Mouse (Mus musculus): ENCODE measurements at regions not wholly inside any gene's neighbourhood (a gene's known extent, or its start where the extent isn't known, plus 50 kb on each side); places are given as distances from the start of the nearest gene placed in this dataset.

GRCm38 (mm10) chr16:5455352-5455965 is 199.7 kb upstream of the Eef2kmt start:
- DNase-seq: no peak

GRCm38 (mm10) chr16:5454243-5454642 is 198.5 kb upstream of the Eef2kmt start:
- DNase-seq: no peak

DNA sequence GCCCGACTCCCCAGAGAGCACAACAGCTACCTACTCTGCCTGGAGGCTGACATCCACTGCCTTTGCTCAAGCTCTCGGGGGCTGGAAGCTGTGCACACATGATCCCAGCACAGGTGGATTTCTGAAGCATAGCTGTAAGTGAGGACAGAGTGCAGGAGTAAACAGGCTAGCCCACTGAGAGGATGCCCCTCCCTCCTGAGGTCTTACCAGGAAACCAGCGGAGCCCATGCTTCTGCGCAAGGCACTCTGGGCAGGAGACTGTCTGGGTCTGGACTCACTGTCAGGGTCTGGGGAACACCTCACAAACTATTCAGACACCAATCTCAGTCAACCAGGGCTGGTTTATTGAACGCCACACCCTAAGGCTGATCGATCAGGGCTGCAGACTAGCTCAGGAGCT is 197.2 kb upstream of the Eef2kmt start:
- no peak for DNase-seq

- no peak for DNase-seq
These were observed 190.0 kb upstream of the Eef2kmt start for GRCm38 (mm10) chr16:5445776-5446175.

GRCm38 (mm10) chr16:5444785-5445184 is 189.0 kb upstream of the Eef2kmt start:
- DNase-seq: no peak

- no peak for DNase-seq
These were observed 183.9 kb upstream of the Eef2kmt start for GRCm38 (mm10) chr16:5439717-5440116.

GRCm38 (mm10) chr16:5438405-5438804 is 182.6 kb upstream of the Eef2kmt start:
- no peak for DNase-seq

DNA sequence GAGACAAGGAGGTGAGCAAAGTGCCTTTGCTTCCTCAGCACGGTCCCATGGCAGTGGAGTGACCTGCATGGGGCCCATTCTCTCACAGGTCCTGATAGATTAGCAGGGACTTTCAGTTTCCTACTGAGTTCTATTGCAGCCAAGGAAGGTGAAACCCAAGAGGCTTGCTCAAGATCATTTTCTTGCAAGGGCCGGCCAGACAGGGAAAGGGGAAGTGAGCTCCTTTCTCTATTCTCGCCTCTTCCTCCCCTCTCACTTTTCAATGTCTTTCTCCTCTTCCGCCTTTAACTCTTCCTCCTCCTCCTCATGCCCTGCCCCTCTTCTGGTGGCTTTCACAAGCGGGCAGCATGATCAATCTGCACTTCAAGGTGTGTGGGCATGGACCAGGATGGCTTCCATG is 175.9 kb upstream of the Eef2kmt start:
- no peak for DNase-seq

DNA sequence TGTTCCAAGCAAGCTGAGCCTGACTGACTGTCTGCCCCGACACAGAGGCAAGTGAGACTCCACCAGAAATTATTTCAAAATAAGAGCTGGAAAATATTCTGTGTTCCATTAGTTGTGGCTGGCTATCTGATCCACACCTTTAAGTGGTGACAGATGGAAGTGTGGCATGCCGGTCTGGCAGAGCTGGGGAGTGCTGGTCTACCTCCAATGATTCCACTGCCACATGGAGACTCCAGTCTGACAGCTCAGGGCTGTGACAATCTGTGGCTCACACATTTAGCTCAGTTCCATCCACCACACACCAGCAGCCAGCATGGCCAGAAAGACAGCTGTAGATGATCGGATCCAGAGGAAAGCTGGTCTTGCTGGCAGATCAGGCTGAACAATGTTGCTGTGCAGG is 175.3 kb upstream of the Eef2kmt start:
- no peak for DNase-seq

- no peak for DNase-seq
These were observed 173.7 kb upstream of the Eef2kmt start for GRCm38 (mm10) chr16:5429466-5429865.

DNA sequence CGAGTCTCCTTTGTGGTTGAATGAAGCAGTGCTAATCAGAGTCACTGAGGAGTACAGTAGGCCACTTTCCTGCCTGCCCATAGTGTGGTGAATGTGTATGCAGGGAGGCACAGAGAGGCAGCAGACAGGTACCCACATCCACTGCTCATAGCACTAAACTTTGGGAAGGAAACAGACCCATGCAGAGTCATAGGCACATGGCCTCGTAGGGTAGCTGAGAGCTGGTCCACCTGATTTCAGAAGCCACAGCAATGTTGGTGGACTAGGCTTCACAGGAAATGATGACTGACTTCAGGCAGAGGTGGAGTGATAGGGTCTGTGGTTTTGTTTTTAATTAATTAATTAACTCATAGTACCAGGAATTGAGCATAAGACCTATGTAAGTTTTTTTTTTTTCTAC is 170.1 kb upstream of the Eef2kmt start:
- no peak for DNase-seq

DNA sequence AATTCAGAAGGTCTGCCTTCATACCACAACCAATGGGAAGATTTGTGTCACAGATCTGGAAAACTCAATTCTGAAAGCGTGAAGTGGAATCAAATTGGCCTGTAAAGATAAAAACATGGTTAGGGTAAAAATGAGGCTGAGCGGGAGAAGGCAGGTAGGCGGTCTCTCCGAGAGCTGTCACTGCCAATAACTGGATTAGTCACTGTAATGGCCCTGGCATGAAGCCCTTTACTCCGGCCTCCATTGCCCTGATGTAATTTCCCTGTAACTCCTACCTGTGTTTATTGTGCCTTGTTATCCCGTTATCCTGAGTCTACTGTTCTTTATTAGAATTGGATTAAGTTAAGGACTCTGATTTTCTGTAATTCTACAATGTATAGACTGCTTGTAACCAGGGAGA is 166.3 kb upstream of the Eef2kmt start:
- DNase-seq: no peak

GRCm38 (mm10) chr16:5421591-5421990 is 165.8 kb upstream of the Eef2kmt start:
- no peak for DNase-seq

GRCm38 (mm10) chr16:5419467-5419866 is 163.7 kb upstream of the Eef2kmt start:
- no peak for DNase-seq

DNA sequence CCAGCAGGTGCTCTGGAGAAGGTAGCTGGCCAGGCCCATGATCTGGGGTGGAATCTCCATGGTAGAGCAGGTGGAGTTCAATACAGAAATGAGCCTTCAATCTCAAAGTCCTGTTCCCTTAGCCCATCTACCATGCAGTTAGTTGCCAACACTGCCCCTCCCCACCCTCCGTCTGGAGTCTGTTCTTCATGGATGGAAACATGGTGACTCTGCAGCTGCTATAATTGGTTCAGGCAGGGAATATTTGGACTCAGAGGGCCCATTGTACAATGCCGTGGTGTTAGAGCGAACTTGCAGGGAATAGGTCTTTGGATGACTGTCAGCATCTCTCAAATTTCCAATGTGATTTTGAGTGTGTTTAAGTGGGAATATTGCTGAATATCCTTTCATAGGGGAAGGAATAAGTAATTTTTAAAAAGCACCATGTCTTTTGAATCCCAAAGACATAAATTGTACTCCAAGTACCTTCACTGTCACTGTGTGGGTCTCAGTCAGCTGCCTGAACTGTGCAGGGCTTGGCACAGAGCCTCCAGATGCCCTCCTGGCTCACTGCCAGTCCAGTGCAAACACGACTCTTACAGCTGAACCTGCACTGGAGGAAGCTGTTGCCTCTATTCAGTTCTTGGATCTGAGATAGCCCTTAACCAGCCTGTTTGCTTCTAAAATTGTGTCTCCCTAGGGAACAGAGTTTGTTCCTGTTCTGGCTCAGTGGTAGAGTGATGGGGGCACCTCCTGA is 162.8 kb upstream of the Eef2kmt start:
- no peak for DNase-seq

GRCm38 (mm10) chr16:5415310-5415709 is 159.5 kb upstream of the Eef2kmt start:
- no peak for DNase-seq

DNA sequence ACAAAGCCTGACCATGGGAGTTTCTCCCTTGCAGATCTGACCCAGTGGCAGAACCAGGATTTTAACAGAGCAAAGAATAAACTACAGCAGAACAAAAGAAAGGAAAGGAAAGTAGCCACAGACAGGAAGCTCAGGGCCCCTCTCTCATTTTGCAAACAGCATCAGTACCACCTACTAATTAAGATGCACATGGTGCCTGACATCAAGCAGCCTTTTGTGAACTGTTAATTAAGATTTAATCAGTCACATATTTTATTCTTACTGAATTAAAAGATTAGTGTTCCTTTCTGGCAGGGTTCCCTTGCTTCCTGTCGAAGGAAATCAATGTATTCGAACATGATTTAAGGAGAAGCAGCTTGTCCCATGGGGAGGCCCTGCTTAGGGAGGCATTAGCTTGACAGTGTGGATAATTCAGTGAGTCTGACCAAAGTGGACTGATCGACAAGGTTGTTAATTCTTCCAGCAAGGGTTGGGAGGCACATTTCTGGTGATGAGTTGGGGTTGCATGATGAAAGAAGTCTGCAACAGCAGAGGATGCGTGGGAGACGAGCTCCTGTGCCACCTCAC is 156.1 kb upstream of the Eef2kmt start:
- DNase-seq: no peak

GRCm38 (mm10) chr16:5406711-5407110 is 150.9 kb upstream of the Eef2kmt start:
- peak; percentile 38 for DNase-seq

DNA sequence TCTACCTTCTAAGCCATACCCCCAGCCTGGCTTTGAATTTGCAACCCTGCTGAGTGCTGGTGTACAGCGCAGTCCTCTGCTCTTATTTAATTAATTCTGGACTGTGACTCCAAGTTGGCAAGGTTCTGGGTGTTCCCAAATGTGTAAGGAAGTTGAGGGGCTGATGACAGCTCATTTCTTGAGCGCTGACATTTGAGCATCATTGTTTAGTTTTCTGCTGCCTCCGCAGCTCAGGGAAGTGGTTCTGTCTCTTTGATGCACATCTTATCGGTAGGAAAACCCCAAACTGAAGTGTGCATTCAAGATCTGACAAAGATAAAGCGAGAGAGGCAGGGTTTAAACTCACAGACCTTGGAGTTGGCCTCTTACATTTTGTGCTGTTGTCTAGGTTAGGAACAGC is 137.6 kb upstream of the Eef2kmt start:
- no peak for DNase-seq

DNA sequence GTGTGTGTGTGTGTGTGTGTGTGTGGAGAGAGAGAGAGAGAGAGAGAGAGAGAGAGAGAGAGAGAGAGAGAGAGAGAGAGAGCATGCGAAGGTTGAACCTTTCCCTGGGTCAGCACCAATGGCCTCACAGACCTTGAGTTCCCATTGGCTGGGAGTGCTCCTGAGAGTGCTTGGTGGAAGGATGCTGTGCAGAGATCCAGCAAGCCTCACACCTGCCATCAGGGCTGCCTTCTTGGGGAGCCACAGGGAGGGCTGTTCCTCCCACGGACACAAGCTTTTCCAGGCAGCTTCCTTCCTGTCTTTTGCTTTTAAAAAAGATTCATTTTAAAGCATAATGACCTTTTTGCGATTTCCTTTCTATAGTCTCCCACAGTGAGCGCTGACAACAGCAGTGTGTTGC is 127.1 kb upstream of the Eef2kmt start:
- no peak for DNase-seq

DNA sequence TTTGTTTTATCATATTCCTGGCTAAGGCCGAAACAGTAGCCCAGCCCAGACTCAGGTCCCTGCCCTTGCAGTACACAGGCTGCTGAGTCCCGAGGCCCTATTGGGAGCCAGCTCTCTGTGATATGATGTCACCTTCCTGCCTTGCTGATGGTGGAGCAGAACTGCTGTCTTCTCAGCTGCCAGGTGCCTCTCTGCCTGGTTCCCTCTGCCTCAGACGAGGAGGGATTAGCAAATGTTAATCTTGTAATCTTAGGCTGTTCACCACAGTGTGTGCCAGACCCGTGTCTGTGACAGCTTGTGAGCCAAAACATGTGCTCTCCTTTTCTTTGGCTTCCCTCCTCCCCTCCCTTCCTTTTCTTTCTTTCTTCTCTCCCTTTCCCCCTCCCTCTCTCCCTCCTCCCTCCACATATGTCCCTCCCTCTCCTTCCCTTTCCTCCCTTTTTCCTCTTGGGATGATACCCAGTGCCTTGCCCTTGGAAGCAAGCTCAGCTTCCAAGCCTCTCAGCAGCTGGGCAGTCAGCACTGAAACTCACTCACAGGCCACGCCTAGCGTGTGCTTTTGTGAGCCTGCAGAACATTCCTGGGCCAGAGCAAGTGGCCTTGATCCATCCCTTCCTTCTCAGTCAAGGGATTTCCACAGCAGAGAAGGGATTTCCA is 126.6 kb upstream of the Eef2kmt start:
- DNase-seq: no peak

DNA sequence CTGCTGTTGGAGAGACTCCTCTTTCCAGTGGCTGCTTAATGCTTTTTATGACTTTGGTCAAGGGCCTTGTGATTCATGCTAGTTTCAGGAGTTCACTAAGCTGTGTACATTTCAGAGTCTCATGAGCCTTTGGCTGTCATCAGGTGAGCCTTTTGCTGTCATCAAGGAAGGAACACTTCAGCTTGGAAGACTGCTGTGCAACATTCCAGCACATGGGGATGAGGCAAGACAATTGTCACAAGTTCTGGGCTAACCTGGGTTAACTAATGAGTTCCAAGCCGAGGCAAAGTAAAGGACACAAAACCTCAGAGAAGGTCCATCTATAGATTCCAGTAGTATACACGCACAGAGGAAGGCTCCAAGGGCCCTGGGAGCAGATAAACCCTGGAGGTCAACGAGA is 124.8 kb upstream of the Eef2kmt start:
- no peak for DNase-seq

- no peak for DNase-seq
These were observed 121.2 kb upstream of the Eef2kmt start for GRCm38 (mm10) chr16:5377001-5377400.

Measured in adrenal gland, adult 8-10 months (tissue).